Mouse (Mus musculus): Measurements from ENCODE around the gene Zkscan1. TPM values are rescaled to one million over a fixed set of nuclear protein-coding genes. Genes with fewer than 3 reads are reported as not detected.

Gene Zkscan1
- polyA plus RNA-seq, 1 experiment from 2014 or later = 4.2 TPM

DNA sequence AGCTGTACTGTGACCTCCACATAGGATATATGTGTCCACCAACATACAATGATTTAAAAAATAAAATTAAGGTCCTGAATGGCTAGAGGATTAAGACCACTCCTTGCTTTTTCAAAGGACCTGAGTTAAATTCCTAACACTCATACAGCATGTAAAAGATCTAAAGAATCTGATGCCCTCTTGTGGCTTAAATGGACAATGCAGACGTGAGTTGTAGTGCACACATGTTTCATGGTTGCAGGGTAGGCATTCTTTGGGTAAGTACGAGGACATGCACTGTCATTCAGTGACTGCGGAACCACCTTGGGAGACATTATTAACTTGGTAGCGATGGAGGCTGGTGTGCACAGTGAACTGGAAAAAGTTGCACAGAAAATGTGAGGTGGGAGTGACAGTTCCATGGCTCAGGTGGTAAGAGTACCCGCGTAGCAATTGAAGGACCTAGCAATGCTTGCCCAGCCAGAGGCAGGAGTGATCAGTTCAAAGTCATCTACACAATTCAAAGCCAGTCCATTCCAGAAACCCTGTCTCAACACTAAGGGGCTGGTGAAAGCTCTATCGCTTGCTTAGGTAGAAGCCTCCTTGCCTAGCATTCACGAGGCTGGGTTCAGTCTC is 53.2 kb downstream of the Zkscan1 start:
- H3K9me3 ChIP-seq (ENCODE audit: low read length) = no peaks in the 10 kb centered on the region
- H3K27me3 ChIP-seq (ENCODE audit: insufficient read depth, low read length) = no peaks in the 10 kb centered on the region
- no peak overlapping the region for H3K27ac ChIP-seq (ENCODE audit: low read depth)
- no peak overlapping the region for H3K4me3 ChIP-seq (ENCODE audit: low read depth, low read length)
- 50% methylated on average over 8 of the region's 8 CpGs for WGBS (ENCODE audit: insufficient replicate concordance)
- peak; percentile 43 for DNase-seq
- TF ChIP-seq EP300 (IDR thresholded peaks at IDR 0.05; ENCODE audit: low read depth) (no peak), CTCF (IDR thresholded peaks at IDR 0.05; ENCODE audit: low read depth) (peak; percentile 85)
- peaks cover 4% of the 10 kb centered on the region; the same call in 1 of the 2 replicates for H3K4me1 ChIP-seq (ENCODE audit: insufficient read depth)
- peaks cover 15% of the 10 kb centered on the region for H3K36me3 ChIP-seq (replicated peaks; ENCODE audit: insufficient read depth, low read length)
- no peak overlapping the region for H3K9ac ChIP-seq (replicated peaks)
- ATAC-seq = peak; percentile 79
- H3K4me2 ChIP-seq (ENCODE audit: low read depth, low read length) = no peak overlapping the region

GRCm38 (mm10) chr5:138138585-138138984 is 53.7 kb downstream of the Zkscan1 start:
- 31% methylated on average over 4 of the region's 4 CpGs for WGBS (ENCODE audit: insufficient replicate concordance)
- ATAC-seq = no peak
- no peak overlapping the region for H3K4me3 ChIP-seq (ENCODE audit: low read depth, low read length)
- H3K9me3 ChIP-seq (ENCODE audit: low read length) = no peaks in the 10 kb centered on the region
- H3K36me3 ChIP-seq (replicated peaks; ENCODE audit: insufficient read depth, low read length) = peaks cover 10% of the 10 kb centered on the region
- peak; percentile 19 for DNase-seq
- H3K4me1 ChIP-seq (ENCODE audit: insufficient read depth) = peaks cover 4% of the 10 kb centered on the region; the same call in 1 of the 2 replicates
- H3K27me3 ChIP-seq (ENCODE audit: insufficient read depth, low read length) = no peaks in the 10 kb centered on the region
- no peak overlapping the region for H3K4me2 ChIP-seq (ENCODE audit: low read depth, low read length)
- TF ChIP-seq EP300 (IDR thresholded peaks at IDR 0.05; ENCODE audit: low read depth) (no peak), CTCF (IDR thresholded peaks at IDR 0.05; ENCODE audit: low read depth) (no peak)
- no peak overlapping the region for H3K27ac ChIP-seq (ENCODE audit: low read depth)
- no peak overlapping the region for H3K9ac ChIP-seq (replicated peaks)

DNA sequence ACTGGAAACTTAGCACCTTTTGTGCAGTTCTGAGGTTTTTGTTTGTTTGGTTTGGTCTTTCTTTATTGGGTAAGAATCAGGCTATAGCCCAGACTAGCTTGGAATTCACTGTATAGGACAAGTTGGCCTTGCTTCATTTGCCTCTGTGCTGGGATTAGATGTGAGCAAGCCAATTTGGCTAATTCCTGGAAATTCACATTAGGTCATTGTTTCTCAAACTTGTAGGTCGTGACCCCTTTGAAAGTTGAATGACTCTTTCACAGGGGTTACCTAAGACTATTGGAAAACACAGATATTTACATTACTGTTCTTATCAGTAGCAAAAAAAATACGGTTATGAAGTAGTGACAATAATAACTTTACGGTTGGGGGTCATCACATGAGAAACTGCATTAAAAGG is 69.5 kb downstream of the Zkscan1 start:
- Histone ChIP-seq H3K36me3 (replicated peaks; ENCODE audit: insufficient read depth, low read length) (peaks cover 20% of the 10 kb centered on the region), H3K27ac (ENCODE audit: low read depth) (peak overlapping the region; percentile 94), H3K4me3 (ENCODE audit: low read depth, low read length) (peak overlapping the region; percentile 82), H3K9ac (replicated peaks) (peak overlapping the region; percentile 90; the same call in 1 of the 2 replicates), H3K4me2 (ENCODE audit: low read depth, low read length) (peak overlapping the region; percentile 81), H3K9me3 (ENCODE audit: low read length) (no peaks in the 10 kb centered on the region), H3K4me1 (ENCODE audit: insufficient read depth) (0 out of 2 replicates have a peak, but pooled peaks cover 5% of the 10 kb centered on the region), H3K27me3 (ENCODE audit: insufficient read depth, low read length) (no peaks in the 10 kb centered on the region)
- ATAC-seq (peak; percentile 60), DNase-seq (no peak)
- no peak for TF ChIP-seq CTCF (IDR thresholded peaks at IDR 0.05; ENCODE audit: low read depth)
- TF ChIP-seq EP300 (IDR thresholded peaks at IDR 0.05; ENCODE audit: low read depth) = peak; percentile 44; the same call in 1 of the 2 replicates
- WGBS (ENCODE audit: insufficient replicate concordance) = 38% methylated on average over 3 of the region's 3 CpGs

- WGBS (ENCODE audit: insufficient replicate concordance) = under 1% methylated on average over 31 of the region's 31 CpGs
Observed at GRCm38 (mm10) chr5:138155443-138155976, 70.6 kb downstream of the Zkscan1 start, which contains the start of gene Zfp113. TSS of gene Zfp113 (minus strand) at chr5:138155744.

More at GRCm38 (mm10) chr5:138155443-138155976, 70.6 kb downstream of the Zkscan1 start, which contains the start of gene Zfp113:
- no peaks in the 10 kb centered on the region for H3K9me3 ChIP-seq (ENCODE audit: low read length)
- peaks cover 17% of the 10 kb centered on the region for H3K36me3 ChIP-seq (replicated peaks; ENCODE audit: insufficient read depth, low read length)
- H3K4me2 ChIP-seq (ENCODE audit: low read depth, low read length) = peak within 1 kb of the TSS; percentile 81
- peak within 1 kb of the TSS; percentile 90 for H3K9ac ChIP-seq (replicated peaks)
- H3K27me3 ChIP-seq (ENCODE audit: insufficient read depth, low read length) = no peaks in the 10 kb centered on the region
- peak; percentile 98 for TF ChIP-seq CTCF (IDR thresholded peaks at IDR 0.05; ENCODE audit: low read depth)
- peak; percentile 65 for TF ChIP-seq EP300 (IDR thresholded peaks at IDR 0.05; ENCODE audit: low read depth)
- ATAC-seq = peak; percentile 95
- peak; percentile 87 for DNase-seq
- H3K4me1 ChIP-seq (ENCODE audit: insufficient read depth) = peaks cover 8% of the 10 kb centered on the region; the same call in 1 of the 2 replicates
- peak within 1 kb of the TSS; percentile 82 for H3K4me3 ChIP-seq (ENCODE audit: low read depth, low read length)
- peak within 1 kb of the TSS; percentile 94 for H3K27ac ChIP-seq (ENCODE audit: low read depth)

Other genes with a start within 250 kb of the Zkscan1 start
- gene Pilra, start 248.8 kb upstream of the Zkscan1 start, polyA plus RNA-seq (2015; fragmentation: Nextera tagmentation; extraction: Ambion mirVana) = 8.7 and 12.1 TPM in 2 replicates
- 11.7 and 11.9 TPM in 2 replicates for gene Pilrb1, start 227.0 kb upstream of the Zkscan1 start, polyA plus RNA-seq (2015; fragmentation: Nextera tagmentation; extraction: Ambion mirVana)
- gene Pilrb2, start 213.3 kb upstream of the Zkscan1 start, polyA plus RNA-seq (2015; fragmentation: Nextera tagmentation; extraction: Ambion mirVana) = 11.6 and 13.2 TPM in 2 replicates
- 81.3 and 89.1 TPM in 2 replicates for gene Cyp3a13, start 163.5 kb upstream of the Zkscan1 start, polyA plus RNA-seq (2015; fragmentation: Nextera tagmentation; extraction: Ambion mirVana)
- gene Gjc3, start 122.0 kb upstream of the Zkscan1 start, polyA plus RNA-seq (2015; fragmentation: Nextera tagmentation; extraction: Ambion mirVana) = 0.22 and 0.26 TPM in 2 replicates
- gene Azgp1, start 103.6 kb upstream of the Zkscan1 start, polyA plus RNA-seq (2015; fragmentation: Nextera tagmentation; extraction: Ambion mirVana) = 745 and 764 TPM in 2 replicates
- gene Smok3a, start 63.8 kb upstream of the Zkscan1 start, polyA plus RNA-seq (2015; fragmentation: Nextera tagmentation; extraction: Ambion mirVana) = not detected in 2 replicates
- gene Smok3b, start 63.7 kb upstream of the Zkscan1 start, polyA plus RNA-seq (2015; fragmentation: Nextera tagmentation; extraction: Ambion mirVana) = not detected in 2 replicates
- not detected in 2 replicates for gene Smok3c, start 31.9 kb upstream of the Zkscan1 start, polyA plus RNA-seq (2015; fragmentation: Nextera tagmentation; extraction: Ambion mirVana)
- gene Zscan21, start 31.8 kb downstream of the Zkscan1 start, polyA plus RNA-seq (2015; fragmentation: Nextera tagmentation; extraction: Ambion mirVana) = 10.3 and 12.3 TPM in 2 replicates
- 3.8 and 6.5 TPM in 2 replicates for gene Zfp113, start 70.7 kb downstream of the Zkscan1 start, polyA plus RNA-seq (2015; fragmentation: Nextera tagmentation; extraction: Ambion mirVana)
- 197 and 222 TPM in 2 replicates for gene Cops6, start 76.0 kb downstream of the Zkscan1 start, polyA plus RNA-seq (2015; fragmentation: Nextera tagmentation; extraction: Ambion mirVana)
- 3.0 and 3.8 TPM in 2 replicates for gene Ap4m1, start 86.9 kb downstream of the Zkscan1 start, polyA plus RNA-seq (2015; fragmentation: Nextera tagmentation; extraction: Ambion mirVana)
- 74.7 and 83.3 TPM in 2 replicates for gene Mcm7, start 87.3 kb downstream of the Zkscan1 start, polyA plus RNA-seq (2015; fragmentation: Nextera tagmentation; extraction: Ambion mirVana)
- gene Taf6, start 102.4 kb downstream of the Zkscan1 start, polyA plus RNA-seq (2015; fragmentation: Nextera tagmentation; extraction: Ambion mirVana) = 17.3 and 20.6 TPM in 2 replicates
- gene Cnpy4, start 102.4 kb downstream of the Zkscan1 start, polyA plus RNA-seq (2015; fragmentation: Nextera tagmentation; extraction: Ambion mirVana) = 6.7 and 7.5 TPM in 2 replicates
- 2.9 and 3.2 TPM in 2 replicates for gene Mblac1, start 109.2 kb downstream of the Zkscan1 start, polyA plus RNA-seq (2015; fragmentation: Nextera tagmentation; extraction: Ambion mirVana)
- 0.53 and 0.58 TPM in 2 replicates for gene Nxpe5, start 140.8 kb downstream of the Zkscan1 start, polyA plus RNA-seq (2015; fragmentation: Nextera tagmentation; extraction: Ambion mirVana)
- 47.5 and 47.8 TPM in 2 replicates for gene Lamtor4, start 170.4 kb downstream of the Zkscan1 start, polyA plus RNA-seq (2015; fragmentation: Nextera tagmentation; extraction: Ambion mirVana)
- 2.3 and 2.4 TPM in 2 replicates for gene BC037034, start 178.9 kb downstream of the Zkscan1 start, polyA plus RNA-seq (2015; fragmentation: Nextera tagmentation; extraction: Ambion mirVana)
- gene Gal3st4, start 187.8 kb downstream of the Zkscan1 start, polyA plus RNA-seq (2015; fragmentation: Nextera tagmentation; extraction: Ambion mirVana) = 0.12 TPM in 1 of 2 replicates, not detected in the other
- not detected in 2 replicates for gene Gm43720, start 194.9 kb downstream of the Zkscan1 start, polyA plus RNA-seq (2015; fragmentation: Nextera tagmentation; extraction: Ambion mirVana)
- gene Gpc2, start 194.9 kb downstream of the Zkscan1 start, polyA plus RNA-seq (2015; fragmentation: Nextera tagmentation; extraction: Ambion mirVana) = 0.21 and 0.44 TPM in 2 replicates
- gene Stag3, start 195.2 kb downstream of the Zkscan1 start, polyA plus RNA-seq (2015; fragmentation: Nextera tagmentation; extraction: Ambion mirVana) = 0.41 and 0.44 TPM in 2 replicates